Mouse (Mus musculus): Measurements from ENCODE around the gene Il4i1.

Il4i1 gene

DNA sequence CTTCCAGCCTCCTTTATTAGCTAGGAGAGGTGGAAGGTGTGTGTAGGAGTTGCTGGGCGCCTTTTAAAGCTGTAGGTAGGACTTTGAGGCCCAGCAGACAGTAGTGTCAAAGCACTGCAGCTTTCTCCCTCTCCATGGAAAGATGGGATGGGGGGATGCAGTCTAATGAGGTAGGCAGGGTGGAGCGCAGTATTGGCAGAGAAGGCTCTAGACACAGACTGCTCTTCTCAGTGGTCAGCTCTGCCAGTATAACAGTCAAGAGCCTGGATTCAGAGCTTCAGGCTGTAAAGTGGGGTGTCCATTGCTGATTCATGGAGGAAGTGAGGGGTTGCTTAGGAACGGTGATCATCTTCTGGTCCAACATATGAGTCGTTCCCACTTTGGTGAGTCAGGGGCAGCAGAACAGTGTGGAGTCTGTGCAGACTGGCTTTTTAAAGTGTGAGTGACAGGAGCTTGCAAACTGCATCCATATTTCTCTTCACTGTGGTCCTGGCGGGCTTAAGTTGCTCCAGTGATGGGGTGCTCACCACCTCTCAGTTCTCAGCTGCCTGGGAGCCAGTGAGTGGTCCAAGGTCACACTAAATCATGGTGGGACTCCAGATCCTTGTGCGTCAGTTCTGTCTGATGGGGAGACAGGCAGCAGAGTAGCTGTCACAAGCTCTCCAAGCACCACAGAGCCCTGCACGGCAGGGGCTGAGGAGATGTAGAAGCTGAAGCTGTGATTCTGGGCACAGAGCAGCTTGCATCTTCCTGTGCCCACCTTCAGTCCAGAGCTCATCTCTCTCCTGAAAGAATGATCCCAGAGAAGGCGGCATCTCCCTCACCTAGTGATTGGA is 34.8 kb downstream of the Il4i1 start:
- ChIA-PET CTCF (interaction anchor here in 2 of 4 experiments (0.9 to 3.2 kb wide), 7 partner anchors 10 to 142 kb away, joined by 3 to 12 read pairs (median 3); partner anchors contain the start of gene Izumo2 (in 1 of the 2)), POLR2A (interaction anchor here (0.5 to 52.0 kb wide), 59 partner anchors 2 to 360 kb away, joined by 3 to 2007 read pairs (median 10); partner anchors contain the start of genes Atf5 (in 4 of the 4), Il4i1 (in 4 of the 4), Nup62 (in 4 of the 4) and Ptov1 (in 4 of the 4))

DNA sequence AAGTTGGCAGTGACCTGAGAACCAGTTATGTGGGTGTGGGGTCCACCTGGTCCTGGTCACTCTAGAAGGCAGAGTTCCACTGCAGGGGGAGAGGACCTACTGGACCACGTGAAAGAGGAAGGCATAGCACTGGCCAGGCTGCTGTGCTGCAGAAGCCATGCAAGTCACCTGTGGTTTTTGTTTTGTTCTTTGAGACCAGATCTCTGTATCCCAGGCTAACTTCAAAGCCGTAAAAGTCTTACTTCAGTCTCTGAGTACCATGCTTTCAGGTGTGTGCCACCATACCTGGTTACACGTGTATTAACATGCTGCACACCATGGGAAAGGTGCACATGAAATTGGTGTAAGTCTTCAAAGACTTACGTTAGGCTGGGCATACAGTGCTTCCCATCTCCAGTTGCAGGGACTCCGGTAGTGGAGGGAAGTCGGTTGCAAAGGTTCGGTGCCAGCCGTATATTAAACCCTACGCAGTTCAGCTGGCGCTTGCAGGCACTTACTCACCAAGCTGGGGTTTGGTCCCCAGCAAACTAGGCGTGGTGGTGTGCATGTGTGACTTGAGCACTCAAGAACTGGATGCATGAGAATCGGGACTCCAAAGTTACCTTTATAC is 35.5 kb downstream of the Il4i1 start:
- ChIA-PET POLR2A (interaction anchor here in 3 of 4 experiments (0.5 to 52.0 kb wide), 21 partner anchors 3 to 164 kb away, joined by 3 to 2007 read pairs (median 34); partner anchors contain the start of genes Atf5 (in 3 of the 3), Il4i1 (in 3 of the 3), Nup62 (in 3 of the 3) and Ptov1 (in 3 of the 3)), CTCF (interaction anchor here in 2 of 4 experiments (1.0 to 3.2 kb wide), 4 partner anchors 9 to 124 kb away, joined by 3 to 12 read pairs (median 3); no protein-coding TSS in a partner anchor)

DNA sequence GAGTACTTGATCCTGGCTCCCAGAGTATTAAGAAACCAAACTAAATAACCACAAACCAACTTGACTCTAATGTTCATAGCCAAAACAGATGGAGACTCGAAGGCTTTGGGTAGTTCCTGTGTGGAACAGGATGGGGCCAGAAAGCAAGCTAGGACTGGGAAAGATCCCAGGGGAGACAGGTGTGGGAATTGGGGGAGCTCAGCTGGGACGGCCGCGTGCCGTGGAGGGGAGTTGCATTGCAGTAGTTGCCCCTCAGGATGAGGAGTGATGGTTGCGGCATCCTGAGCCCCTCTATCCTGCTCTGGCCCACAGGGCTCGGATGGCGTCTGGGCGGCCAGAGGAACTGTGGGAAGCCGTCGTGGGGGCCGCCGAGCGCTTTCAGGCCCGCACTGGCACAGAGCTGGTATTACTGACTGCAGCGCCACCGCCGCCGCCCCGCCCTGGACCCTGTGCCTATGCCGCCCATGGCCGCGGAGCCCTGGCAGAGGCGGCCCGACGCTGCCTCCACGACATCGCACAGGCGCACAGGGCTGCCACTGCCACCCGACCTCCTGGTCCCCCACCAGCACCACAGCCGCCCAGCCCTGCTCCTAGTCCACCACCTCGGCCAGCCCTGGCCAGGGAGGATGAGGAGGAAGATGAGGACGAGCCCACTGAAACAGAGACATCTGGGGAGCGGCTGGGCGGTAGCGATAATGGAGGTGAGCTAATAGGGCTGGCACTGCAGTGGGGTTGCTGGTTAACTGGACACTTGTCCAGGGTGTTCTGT is 36.3 kb downstream of the Il4i1 start:
- ChIA-PET CTCF (interaction anchor here in 2 of 4 experiments (1.1 to 3.2 kb wide), 3 partner anchors 8 to 28 kb away, joined by 3 to 12 read pairs (median 4); no protein-coding TSS in a partner anchor), POLR2A (interaction anchor here in 3 of 4 experiments (0.6 to 52.0 kb wide), 14 partner anchors 3 to 211 kb away, joined by 3 to 2007 read pairs (median 26); partner anchors contain the start of genes Ptov1 (in 3 of the 3), Atf5 (in 2 of the 3), Il4i1 (in 2 of the 3) and Nup62 (in 2 of the 3))

DNA sequence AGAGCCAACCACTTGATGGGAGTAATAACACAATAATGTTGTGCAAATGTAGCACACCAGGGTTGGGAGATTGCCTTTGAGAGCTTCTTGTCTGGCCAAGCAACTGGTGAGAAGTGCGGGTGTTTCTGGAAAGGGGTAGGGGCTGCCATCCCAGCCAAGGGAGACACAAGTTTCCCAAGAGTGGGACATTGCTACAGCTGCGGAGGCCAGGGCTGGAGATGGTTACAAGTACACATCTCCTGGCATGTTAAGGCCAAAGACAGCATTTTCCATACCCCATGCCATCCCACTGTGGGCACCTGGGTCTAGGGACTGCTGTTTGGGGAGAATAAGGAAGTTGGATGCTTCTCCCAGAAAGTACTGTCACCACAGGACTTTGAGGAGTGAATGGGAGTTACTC is 36.9 kb downstream of the Il4i1 start:
- ChIA-PET POLR2A (interaction anchor here in 2 of 4 experiments (0.6 to 52.0 kb wide), 13 partner anchors 4 to 210 kb away, joined by 3 to 2007 read pairs (median 12); partner anchors contain the start of genes Atf5 (in 2 of the 2), Il4i1 (in 2 of the 2), Nup62 (in 2 of the 2) and Ptov1 (in 2 of the 2)), CTCF (interaction anchor here in 2 of 4 experiments (1.1 to 1.7 kb wide), 2 partner anchors 7 to 28 kb away, joined by 3 to 4 read pairs; no protein-coding TSS in a partner anchor)

DNA sequence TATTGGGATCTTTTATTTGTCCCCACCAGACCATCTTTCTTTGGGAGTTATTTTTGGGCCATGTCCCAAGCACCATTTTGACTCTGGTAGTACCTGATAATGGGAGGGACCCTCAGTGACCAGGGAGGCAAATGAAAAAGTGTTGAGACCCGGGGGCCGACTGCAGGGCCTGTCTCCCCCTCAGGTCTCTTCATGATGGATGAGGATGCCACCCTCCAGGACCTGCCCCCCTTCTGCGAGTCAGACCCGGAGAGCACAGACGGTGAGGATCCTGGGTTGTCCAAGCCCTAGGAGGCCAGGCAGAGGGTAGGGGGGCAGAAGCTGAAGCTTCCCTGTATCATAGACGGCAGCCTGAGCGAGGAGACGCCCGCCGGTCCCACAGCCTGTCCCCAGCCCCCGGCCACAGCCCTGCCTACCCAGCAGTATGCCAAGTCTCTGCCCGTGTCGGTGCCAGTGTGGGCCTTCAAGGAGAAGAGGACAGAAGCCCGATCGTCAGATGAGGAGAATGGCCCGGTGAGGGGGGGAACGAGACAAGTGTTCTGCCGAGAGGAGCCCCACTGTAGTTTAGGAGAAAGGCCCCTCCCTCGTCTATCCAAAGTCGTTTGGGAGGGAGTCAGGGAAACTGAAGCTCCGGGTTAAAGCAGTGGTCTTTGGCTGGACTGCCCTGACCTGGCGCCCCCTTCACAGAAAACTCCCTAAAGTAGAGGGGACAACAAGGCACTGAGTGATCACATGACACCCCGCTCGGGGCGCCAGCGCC is 37.6 kb downstream of the Il4i1 start:
- ChIA-PET POLR2A (interaction anchor here (0.6 to 52.0 kb wide), 29 partner anchors 5 to 270 kb away, joined by 3 to 2007 read pairs (median 5); partner anchors contain the start of genes Atf5 (in 3 of the 4), Il4i1 (in 3 of the 4), Nup62 (in 3 of the 4) and Ptov1 (in 3 of the 4)), CTCF (interaction anchor here in 3 of 4 experiments (0.6 to 1.7 kb wide), 7 partner anchors 16 to 229 kb away, joined by 4 to 5 read pairs (median 4); partner anchors contain the start of gene Ptov1 (in 1 of the 3))

DNA sequence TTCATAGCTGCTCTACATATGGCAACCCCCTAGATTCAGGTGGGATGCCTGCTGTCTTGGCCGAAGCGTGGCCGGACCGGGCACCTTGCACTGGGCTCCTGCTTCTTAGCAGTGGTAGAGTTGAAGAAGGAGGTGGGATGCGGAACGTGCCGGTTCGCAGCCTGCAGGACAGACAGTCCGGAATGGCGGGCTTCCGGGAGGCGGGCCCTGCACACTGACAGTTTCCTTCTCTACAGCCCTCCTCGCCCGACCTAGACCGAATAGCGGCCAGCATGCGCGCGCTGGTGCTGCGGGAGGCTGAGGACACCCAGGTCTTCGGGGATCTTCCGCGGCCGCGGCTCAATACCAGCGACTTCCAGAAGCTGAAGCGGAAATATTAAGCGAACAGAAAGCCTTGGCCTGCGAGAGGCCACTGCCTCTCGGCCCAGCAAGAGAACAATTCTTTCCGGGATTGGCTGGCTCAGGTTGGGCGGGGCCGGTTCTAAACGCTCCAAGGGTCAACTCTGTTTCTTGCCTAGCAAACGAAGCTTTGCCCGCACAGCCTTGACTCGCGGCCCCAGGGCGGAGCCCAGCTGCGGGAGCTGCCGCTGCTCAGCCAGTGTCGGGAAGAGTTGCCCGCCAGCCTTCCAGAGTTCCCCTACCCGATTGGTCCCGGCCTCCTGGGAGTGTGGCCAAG is 38.3 kb downstream of the Il4i1 start:
- POLR2A ChIA-PET: interaction anchor here (0.6 to 52.0 kb wide), 39 partner anchors 5 to 269 kb away, joined by 3 to 2007 read pairs (median 4); partner anchors contain the start of genes Atf5 (in 3 of the 4), Il4i1 (in 3 of the 4), Nup62 (in 3 of the 4) and Ptov1 (in 3 of the 4)
- CTCF ChIA-PET: interaction anchor here in 2 of 4 experiments (0.6 to 1.7 kb wide), 9 partner anchors 15 to 229 kb away, joined by 3 to 7 read pairs (median 4); partner anchors contain the start of gene Ptov1 (in 1 of the 2)

DNA sequence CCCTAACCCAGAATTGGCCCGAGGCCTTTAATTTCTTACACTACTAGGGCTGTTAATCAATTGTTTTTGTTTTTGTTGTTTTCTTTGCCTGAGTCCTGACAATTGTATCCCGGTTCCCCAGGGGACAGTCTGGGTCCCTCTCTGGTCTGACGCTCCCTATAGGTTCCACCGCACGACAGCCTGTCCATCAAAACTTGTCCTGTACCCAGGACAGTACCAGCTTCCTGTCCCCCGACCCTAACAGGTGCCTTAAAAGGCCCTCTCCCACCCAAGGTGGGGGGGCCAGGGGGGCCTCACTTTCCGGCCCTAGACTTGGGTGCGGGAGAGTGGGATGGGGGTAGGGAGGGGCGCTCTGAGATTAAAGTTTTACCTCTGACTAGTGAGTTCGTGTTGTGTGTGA is 38.8 kb downstream of the Il4i1 start:
- CTCF ChIA-PET: interaction anchor here in 2 of 4 experiments (0.7 to 1.7 kb wide), 7 partner anchors 15 to 162 kb away, joined by 3 to 7 read pairs (median 4); partner anchors contain the start of gene Ptov1 (in 1 of the 2)
- POLR2A ChIA-PET: interaction anchor here in 3 of 4 experiments (0.6 to 52.0 kb wide), 35 partner anchors 6 to 265 kb away, joined by 3 to 2007 read pairs (median 4); partner anchors contain the start of genes Atf5 (in 3 of the 3), Il4i1 (in 3 of the 3), Nup62 (in 3 of the 3) and Ptov1 (in 3 of the 3)

DNA sequence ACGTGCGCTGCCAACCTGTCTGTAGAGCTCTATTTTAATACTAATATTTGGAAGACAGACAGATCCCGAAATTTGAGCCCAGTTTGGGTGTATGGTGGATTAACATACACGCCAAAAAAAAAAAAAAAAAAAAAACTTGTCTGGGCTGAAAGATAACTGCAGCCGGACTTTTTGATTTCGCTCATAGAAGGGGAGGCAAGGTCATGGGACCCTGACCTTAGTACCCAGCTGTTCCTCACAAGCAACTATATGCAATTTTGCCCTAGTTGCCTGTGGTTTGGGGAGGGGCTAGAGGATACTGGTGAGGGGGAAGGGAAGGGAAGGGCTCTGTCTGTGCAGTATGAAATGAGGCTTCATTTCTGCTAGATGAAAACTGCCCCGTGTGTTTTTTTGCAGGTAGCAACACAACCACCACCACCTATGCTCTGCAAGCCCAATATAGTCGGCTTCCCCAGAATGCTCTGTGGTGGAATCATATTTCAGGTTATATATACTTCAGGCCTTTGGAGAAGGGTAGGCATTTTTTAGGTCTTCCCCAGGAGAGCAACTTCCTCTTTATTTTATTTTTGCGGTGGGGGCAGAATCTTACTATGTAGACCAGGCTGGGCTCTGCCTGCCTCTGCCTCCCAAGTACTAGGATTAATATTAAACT is 40.2 kb downstream of the Il4i1 start:
- POLR2A ChIA-PET: interaction anchor here in 3 of 4 experiments (0.6 to 52.0 kb wide), 36 partner anchors 7 to 600 kb away, joined by 3 to 2007 read pairs (median 7); partner anchors contain the start of genes Atf5 (in 3 of the 3), Il4i1 (in 3 of the 3), Nup62 (in 3 of the 3) and Ptov1 (in 3 of the 3)
- CTCF ChIA-PET: interaction anchor here in 1 of 4 experiments (0.6 to 0.8 kb wide), 2 partner anchors 31 to 111 kb away, joined by 3 read pairs; no protein-coding TSS in a partner anchor

DNA sequence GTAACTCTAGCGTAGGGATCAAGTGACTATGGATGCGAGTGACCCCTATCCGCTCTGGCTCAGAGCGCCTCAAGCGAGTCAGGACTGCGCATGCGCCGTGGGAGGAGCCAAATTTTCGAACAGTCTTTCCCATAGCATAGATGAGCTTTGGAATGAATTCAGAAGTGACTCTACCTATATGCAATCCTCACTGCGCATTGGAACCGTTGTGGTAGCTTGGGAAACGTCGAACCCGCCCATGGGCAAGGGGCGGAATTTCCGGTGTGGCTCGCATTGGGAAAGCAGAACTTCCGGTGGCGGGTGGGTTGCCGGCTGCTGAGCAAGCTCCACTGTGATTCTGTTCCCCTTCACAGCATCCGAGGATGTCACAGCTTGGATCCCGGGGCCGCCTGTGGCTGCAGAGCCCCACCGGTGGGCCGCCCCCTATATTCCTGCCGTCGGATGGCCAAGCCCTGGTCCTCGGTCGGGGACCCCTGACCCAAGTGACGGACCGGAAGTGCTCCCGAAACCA is 40.9 kb downstream of the Il4i1 start, which contains the start of gene Pnkp:
Gene Pnkp (plus strand): TSS at position 98 of the 511 bp plus-strand sequence.
- POLR2A ChIA-PET: interaction anchor here in 3 of 4 experiments (0.6 to 52.0 kb wide), 35 partner anchors 7 to 609 kb away, joined by 3 to 2007 read pairs (median 6); partner anchors contain the start of genes Atf5 (in 3 of the 3), Il4i1 (in 3 of the 3), Nup62 (in 3 of the 3) and Ptov1 (in 3 of the 3)
- CTCF ChIA-PET: interaction anchor here in 1 of 4 experiments (0.8 to 1.6 kb wide), 4 partner anchors 9 to 112 kb away, joined by 3 to 5 read pairs (median 4); partner anchors contain the start of genes Akt1s1, Ptov1 and Tbc1d17

DNA sequence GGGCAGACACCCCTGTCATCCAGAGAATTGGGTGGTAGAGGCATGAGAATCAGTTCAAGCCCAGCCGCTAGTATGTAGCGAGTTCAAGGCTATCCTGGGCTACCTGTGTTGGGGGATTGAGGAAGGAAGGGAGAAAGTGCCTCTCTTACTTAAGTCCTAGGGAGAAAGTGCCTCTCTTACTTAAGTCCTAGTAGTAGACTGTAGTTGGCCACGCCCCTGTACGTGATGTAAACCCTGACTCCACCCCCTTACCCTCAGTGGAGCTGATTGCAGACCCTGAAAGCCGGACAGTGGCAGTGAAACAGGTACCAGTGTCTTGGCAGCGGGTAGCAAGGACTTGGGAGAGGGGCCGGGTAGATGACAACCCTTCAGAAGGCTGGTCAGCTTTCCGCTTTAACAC is 41.7 kb downstream of the Il4i1 start:
- CTCF ChIA-PET: interaction anchor here in 2 of 4 experiments (0.8 to 1.6 kb wide), 4 partner anchors 10 to 128 kb away, joined by 4 to 11 read pairs (median 4); partner anchors contain the start of genes Akt1s1 (in 1 of the 2), Ptov1 (in 1 of the 2) and Tbc1d17 (in 1 of the 2)

DNA sequence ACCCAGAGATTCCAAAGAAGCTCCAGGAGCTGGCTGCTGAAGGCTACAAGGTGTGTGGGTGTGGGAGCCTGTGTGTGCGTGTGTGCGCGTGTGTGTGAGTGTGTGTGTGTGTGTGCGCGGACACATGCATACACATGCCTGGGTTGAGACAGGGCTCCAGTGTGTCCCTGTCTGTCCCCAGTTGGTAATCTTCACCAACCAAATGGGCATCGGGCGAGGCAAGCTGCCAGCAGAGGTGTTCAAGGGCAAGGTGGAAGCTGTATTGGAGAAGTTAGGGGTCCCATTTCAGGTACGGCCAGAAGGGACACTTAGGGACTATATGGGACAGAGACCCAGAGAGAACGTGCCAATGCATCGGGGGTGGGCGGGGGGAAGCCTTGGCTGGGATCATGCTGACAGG is 43.7 kb downstream of the Il4i1 start:
- ChIA-PET CTCF (interaction anchor here (0.6 to 2.2 kb wide), 26 partner anchors 7 to 207 kb away, joined by 3 to 15 read pairs (median 4); partner anchors contain the start of genes Ptov1 (in 3 of the 4), Tbc1d17 (in 2 of the 4), Akt1s1 (in 1 of the 4) and Ap2a1 (in 1 of the 4)), POLR2A (interaction anchor here in 3 of 4 experiments (0.6 to 52.0 kb wide), 24 partner anchors 9 to 246 kb away, joined by 3 to 2007 read pairs (median 5); partner anchors contain the start of genes Tbc1d17 (in 3 of the 3), Akt1s1 (in 2 of the 3), Il4i1 (in 2 of the 3) and Nup62 (in 2 of the 3))

More for the DNA sequence above, 41.7 kb downstream of the Il4i1 start:
- POLR2A ChIA-PET: interaction anchor here (0.6 to 52.0 kb wide), 36 partner anchors 8 to 602 kb away, joined by 3 to 2007 read pairs (median 6); partner anchors contain the start of genes Akt1s1 (in 3 of the 4), Ptov1 (in 3 of the 4), Tbc1d17 (in 3 of the 4) and Atf5 (in 2 of the 4)

DNA sequence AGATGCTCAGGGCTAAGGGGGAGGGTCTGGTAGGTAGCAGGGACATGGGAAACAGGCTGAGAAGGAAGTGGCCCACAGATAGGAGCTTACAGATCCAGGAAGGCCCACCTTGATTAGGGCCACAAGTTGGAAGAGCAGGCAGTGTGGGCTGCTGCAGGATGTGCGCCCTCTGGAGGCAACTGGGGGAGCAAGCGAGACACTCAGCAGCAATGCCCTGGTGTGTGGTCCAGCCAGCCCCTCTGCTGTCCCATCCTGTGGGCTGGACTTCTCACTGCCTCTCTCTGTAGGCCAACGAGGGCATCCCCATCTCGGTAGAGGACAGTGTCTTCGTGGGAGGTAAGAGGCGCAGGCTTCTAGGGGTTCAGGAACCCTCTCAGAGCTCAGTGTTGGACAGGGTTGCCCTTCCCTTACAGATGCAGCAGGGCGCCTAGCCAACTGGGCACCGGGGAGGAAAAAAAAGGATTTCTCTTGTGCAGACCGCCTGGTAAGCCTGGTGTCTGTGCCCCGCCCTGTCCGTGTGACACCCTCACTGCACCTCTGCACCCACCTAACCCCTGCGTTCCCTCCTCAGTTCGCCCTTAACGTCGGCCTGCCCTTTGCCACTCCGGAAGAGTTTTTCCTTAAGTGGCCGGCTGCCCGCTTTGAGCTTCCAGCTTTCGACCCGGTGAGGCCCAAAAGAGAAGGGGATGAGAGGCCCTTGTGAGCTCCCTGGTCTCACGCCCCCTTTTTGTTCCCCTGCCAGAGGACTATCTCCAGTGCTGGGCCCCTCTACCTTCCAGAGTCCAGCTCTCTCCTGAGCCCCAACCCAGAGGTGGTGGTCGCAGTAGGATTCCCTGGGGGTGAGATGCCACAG is 44.6 kb downstream of the Il4i1 start:
- ChIA-PET POLR2A (interaction anchor here in 3 of 4 experiments (0.6 to 52.0 kb wide), 32 partner anchors 8 to 537 kb away, joined by 3 to 2007 read pairs (median 4); partner anchors contain the start of genes Tbc1d17 (in 3 of the 3), Akt1s1 (in 2 of the 3), Il4i1 (in 2 of the 3) and Nup62 (in 2 of the 3)), CTCF (interaction anchor here (0.5 to 2.2 kb wide), 33 partner anchors 8 to 270 kb away, joined by 3 to 15 read pairs (median 4); partner anchors contain the start of genes Ptov1 (in 3 of the 4), Tbc1d17 (in 2 of the 4), Akt1s1 (in 1 of the 4) and Ap2a1 (in 1 of the 4))
